Mouse (Mus musculus) layer of hippocampus, postnatal 36 days (tissue): Measurements from ENCODE around the gene Snx27. TPM values are rescaled to one million over a fixed set of nuclear protein-coding genes. Genes with fewer than 3 reads are reported as not detected.
A peak's percentile ranks its signal among the peaks of the same experiment; 100 is the strongest.

Experiments
- DNase-seq, 2 experiments: peaks; one replicate each; pipeline ENCODE4 v3.0.0; 2022
- total RNA-seq, 2 experiments: library from RNA; stranded (reverse); gene quantifications; 2 replicates each; pipeline ENCODE4 v1.2.3; 2021

Gene Snx27
- total RNA-seq, 2 experiments from 2014 or later: 113 to 119 TPM

- no peak for DNase-seq
Measured at GRCm38 (mm10) chr3:94565557-94565956, 17.0 kb downstream of the Snx27 start.

DNA sequence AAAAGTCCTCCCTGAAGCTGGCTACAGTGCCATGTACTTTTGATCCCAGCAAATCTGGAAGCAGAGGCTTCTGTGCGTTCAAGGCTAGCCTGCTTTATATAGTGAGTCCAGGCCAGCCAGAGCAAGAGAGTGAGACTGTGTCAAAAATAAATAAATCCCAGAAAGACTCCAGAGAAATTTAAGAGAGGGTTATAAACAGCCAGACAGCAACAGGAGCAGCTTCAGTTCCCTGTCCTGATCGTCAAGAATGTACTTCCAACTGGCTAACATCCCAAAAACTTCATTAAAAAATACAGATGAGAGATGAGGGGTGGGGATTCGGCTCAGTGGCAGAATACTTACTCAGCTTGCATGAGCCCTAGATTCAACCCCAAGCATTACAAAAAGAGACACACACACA lies 17.4 kb downstream of the Snx27 start:
- DNase-seq: no peak

DNA sequence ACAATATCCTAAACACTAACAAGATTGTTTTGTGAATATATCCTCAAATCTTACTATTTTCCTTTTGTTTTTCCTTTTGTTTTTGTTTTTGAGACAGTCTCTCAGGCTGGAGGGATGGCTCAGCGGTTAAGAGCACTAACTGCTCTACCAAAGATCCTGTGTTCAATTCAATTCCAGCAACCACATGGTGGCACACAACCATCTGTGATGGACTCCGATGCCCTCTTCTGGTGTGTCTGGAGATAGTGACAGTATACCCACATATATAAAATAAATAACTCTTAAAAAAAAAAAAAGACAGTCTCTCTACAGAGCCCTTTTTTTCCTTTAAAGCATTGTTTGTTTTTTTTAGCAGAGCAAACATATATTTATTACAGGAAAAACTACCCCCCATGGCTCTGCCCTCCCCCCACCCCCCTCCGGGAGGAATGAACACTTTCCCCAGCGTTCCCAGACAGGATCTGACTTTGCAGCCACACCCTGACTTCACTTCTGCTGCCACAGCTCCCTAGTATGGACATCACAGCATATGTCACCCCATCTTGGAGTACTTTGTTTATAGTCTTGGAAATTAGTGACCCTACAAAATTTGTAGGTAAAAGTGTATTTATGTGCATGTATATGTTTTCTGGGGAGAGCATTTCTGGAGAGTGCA lies 18.0 kb downstream of the Snx27 start:
- DNase-seq: no peak

DNA sequence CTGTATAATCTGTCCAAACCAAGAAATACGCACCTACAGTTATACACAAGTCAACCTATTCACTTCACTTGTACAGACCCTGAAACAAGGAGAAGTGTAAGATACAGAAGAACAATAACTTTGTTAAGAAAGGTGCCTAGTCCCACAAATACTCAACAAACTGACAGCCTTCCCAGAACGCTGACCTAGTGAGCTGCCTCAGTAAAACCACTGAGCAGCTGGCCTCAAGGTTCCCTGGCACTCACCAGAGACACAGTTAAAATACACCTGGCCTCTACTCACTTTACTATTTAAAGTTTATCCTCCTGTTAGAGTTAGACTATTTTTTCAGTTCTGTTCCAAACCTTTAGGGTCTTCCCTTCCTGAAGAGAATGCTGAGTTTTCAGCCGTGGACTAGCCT lies 19.4 kb downstream of the Snx27 start:
- no peak for DNase-seq

- DNase-seq: no peak
Measured at GRCm38 (mm10) chr3:94559931-94560429, 22.5 kb downstream of the Snx27 start.

DNA sequence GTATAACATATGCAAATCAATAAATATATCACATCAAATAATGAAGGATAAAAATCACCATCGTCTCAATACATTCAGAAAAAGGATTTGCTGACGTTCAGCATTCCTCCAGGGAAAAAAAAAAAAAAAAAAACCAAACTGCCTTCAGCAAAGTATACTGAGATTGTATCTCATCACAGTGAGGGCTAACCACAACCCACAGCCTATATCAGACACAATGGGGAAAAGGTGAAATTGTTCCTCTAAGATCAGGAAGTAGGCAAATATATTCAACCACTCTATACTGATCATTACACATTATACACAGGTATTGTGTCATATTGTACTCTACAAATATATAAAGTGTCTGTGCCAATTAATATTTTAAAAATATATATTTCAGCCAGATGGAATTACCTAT lies 33.5 kb downstream of the Snx27 start:
- no peak for DNase-seq

- no peak for DNase-seq
Measured at GRCm38 (mm10) chr3:94537187-94537586, 45.3 kb downstream of the Snx27 start.

- DNase-seq: no peak
Measured at GRCm38 (mm10) chr3:94533968-94534367, 48.5 kb downstream of the Snx27 start.

DNA sequence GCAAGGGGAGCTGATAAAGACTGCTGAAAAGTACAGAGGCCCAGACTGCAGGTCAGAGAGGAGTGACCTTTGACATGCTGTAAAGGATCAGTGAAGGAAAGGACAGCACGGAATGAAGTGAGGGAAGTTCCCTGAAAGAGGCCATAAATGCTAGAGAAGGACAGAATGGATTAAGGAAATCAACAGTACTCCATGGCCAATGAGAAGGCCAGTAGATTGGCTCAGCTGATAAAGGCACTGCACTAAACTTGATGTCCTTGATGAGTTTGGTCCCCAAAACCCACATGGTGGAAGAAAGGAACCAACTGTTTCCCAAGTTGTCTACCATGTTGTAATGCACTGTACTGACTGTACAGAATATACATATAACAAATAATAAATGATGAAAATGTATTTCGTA lies 55.8 kb downstream of the Snx27 start:
- no peak for DNase-seq

DNA sequence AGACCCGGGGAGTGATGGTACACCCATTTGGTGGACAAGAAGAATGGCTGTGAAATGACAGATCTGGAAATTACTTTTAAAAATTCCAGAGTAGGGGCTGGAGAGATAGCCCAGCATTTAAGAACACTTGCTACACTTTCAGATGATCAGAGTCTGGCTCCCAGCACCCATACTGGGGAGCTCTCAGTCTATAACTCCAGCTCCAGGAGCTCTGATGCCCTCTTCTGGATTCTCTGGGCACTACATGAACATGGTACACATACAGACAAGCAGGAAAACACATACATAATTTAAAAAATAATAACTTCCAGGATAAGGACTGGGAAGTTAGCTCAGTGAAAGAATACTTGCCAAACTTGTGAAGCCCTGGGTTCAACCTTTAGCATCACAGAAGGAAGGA lies 75.9 kb downstream of the Snx27 start:
- no peak for DNase-seq

DNA sequence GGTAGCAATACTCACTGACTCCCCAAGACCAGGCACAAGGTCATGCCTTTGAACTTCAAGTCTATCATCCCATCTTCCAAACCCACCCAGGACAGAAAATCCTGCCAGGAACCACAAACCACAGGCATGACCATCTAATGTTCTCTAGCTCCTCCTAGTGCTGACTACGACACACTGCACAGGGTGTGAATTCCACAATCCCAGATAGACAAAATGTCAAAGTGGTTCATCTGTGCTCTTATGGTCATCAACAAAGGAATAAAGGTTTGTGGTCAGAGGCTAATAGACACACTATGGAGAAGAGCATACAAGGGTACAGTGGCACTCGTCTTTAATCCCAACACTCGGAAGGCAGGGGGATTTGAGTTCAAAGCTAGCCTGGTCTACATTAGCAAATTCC lies 80.3 kb downstream of the Snx27 start:
- DNase-seq: no peak

- no peak for DNase-seq
Measured at GRCm38 (mm10) chr3:94497162-94497561, 85.4 kb downstream of the Snx27 start.

GRCm38 (mm10) chr3:94487581-94487980 lies 94.9 kb downstream of the Snx27 start:
- DNase-seq: no peak

DNA sequence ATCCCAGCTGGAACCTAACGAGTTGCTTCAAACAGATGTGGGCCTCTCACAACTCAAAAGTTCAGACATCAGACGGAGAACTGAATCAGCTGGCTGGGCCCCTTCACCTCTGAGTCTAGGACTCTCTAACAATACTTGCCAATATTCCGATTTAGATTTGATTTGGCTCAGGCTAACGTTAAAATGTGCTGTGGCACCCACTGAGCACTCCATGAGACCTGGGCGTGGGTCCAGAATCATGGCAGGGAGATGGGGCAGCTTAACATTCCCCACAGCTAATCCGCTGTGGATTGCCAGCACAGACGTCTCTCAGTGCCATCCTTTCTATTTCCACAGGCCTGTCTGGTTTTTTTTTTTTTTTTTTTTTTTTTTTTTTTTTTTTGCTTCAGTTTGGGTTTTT lies 96.6 kb downstream of the Snx27 start:
- DNase-seq: no peak

DNA sequence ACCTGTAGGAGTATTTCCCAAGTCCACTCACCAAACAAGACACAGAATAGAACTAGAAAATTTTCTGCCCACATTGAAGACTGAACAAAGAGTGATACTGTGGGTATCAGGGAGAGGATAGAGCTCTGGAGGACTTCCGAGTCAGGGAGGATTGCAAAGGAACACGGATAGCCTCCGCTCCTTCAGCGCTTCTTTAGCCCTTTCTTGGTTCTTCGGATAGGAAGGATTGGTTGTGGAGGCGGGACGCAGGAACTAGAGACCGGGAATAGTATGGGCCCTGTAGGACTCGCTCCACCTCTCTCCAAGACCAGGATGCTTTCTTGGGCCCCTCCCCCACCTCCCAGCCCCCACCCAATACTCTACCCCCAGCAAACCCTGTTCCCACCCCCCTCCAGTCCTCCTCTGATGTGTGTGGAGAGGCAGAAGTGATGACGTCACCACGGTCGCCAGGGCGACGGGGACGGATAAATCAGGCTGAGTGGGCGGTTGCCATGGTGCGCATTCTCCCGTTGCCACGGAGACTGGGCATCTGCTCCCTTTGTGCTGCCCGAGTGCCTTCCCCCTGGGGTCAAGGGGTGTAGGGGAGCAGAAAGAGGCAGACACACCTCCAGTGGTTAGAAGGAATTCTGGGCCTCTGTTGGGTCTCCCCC lies 98.6 kb downstream of the Snx27 start:
- DNase-seq: peak; percentile 94

GRCm38 (mm10) chr3:94482764-94483385 lies 99.6 kb downstream of the Snx27 start:
- DNase-seq: no peak

DNA sequence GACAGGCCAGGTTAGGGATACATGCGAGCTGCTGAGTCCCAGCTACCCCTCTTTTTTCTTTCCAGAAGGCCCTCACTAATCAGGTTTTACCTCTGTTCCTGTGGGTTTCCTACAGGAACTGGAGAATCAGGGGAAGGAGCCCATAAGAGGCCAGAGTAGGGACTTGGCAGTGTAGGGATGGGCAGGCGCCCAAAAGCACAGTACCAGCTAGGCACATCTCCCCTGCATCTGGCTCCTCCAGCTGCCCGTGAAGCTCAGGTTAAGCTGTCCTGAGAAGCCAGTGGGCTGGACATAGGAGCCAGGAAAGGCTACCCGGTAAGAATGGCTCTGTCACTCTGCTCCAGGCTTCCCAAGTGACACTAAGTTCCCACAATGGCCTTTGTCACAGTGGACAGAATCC lies 101.1 kb downstream of the Snx27 start:
- no peak for DNase-seq

DNA sequence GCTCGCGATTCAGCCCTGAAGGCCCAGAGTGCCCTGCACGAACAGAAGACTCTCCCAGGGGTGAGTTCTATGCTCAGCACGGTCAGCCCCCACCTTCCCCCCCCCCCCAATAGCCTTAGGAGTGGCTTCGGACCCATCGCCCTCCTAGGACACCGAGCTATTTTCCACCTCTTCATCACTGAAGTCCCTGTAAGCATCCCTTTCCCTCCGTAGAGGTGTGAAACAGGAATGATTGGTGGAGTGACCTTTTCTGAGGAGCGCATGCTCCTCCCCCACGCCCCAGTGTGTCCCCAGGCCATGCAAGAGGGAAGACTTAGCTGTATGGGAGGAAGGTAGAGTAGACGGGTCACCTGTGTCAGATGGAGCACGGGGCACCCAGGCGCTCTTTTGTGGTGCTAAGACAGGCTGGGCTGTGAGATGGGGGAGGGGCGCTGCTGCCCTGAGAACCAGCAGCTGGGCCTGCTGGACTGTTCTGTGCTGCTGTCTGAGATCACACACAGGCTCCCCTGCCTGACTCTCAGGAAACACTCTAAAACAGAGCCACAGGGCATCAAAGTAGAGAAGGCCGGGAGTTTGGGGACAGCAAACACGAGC lies 102.1 kb downstream of the Snx27 start, which contains the start of gene Riiad1:
Gene Riiad1 (minus strand): TSS at position 51 of the 594 bp plus-strand sequence.
- no peak for DNase-seq

DNA sequence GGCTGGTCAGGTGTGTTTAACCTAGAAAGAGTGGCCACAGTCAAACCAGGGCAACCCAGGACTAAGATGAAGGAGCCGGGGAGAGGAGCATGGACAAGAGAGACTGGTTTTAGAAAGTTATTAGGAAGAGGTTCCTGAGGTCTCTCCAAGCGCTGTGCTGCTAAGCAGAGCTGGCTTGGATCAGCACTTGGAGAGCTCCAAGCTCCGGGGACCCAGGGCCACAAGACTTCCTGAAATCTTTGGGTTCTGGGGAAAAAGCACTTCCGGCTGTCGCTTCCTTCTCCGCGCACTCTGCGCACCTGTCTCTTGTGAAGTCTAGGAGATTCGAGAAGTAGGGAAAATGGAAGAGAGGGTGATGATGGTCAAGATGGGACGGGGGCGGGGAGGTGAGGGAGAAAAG lies 103.0 kb downstream of the Snx27 start:
- DNase-seq: no peak

DNA sequence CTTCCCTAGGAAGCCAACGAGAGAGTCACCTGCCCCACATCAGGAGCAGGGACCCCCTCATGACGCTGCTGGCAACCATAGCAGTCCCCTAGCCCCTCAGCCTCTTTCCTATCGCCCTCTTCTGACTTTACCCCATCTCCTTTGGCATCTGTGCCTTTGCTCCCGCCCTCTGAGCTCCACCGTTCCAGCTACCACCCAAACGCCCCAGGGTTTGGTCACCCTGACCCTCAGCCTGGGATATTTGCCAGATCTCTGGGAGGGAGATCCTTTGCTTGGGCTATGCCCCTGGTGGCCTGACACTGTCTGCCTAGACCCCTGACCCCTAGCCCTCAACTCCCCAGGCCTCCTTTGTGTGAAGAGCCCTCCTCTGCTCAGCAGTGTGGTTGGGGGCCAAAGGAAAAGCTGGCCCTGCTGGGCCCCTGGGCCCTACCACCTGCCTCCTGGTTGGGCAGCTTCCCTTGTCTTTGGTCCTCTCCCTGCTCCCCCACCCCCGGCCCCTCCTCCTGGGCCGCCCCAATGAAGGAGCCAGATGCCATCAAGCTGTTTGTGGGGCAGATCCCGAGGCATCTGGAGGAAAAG lies 103.8 kb downstream of the Snx27 start:
- no peak for DNase-seq

DNA sequence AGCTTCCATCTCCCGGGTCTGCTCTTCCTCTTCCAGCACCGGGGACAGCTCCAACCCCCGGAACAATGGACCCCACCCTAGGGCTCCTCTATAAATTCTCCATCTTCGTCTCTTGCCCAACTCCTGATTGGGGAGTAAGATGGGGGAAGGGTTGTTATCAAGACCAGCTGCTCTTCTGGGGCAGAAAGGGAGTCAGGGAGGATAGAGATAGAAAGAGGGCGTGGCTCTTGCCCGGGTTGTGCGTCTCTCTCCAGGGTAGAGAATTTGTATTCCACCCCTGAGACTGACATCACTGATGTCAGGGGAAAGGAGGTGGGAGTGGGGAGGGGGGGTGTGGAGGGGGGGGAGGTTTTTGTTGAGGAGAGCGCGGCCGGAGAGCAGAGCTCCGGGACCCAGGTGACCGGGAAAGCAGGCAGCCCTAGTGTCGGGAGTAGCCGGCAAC lies 104.5 kb downstream of the Snx27 start, which contains the start of gene Celf3:
Gene Celf3 (plus strand): TSS at position 315 of the 442 bp plus-strand sequence.
- peak; percentile 78 to 82 for DNase-seq

- no peak for DNase-seq
Measured at GRCm38 (mm10) chr3:94477444-94477843, 105.1 kb downstream of the Snx27 start.
